Mouse (Mus musculus) midbrain, embryonic 10.5 days (tissue): ENCODE measurements around the gene Defb39. TPM values are rescaled to one million over a fixed set of nuclear protein-coding genes. Genes with fewer than 3 reads are reported as not detected.

ENCODE experiments used
- DNase-seq: peaks from one replicate; pipeline ENCODE4 v3.0.0-alpha.2; 2017; ENCODE audit warnings: low spot score
- H3K27ac ChIP-seq: fragments of 300-500 bp; sonication (generic); replicated peaks from 2 replicates; pipeline ENCODE4 v1.5.1; 2016; ENCODE audit warnings: mild to moderate bottlenecking
- H3K27me3 ChIP-seq: fragments of 300-500 bp; sonication (generic); 2 replicates; pipeline ENCODE4 v1.6.1; 2016; ENCODE audit warnings: low read depth, mild to moderate bottlenecking; ENCODE audit not compliant: poor library complexity, severe bottlenecking
- H3K36me3 ChIP-seq: fragments of 300-500 bp; sonication (generic); 2 replicates; pipeline ENCODE4 v1.6.1; 2016; ENCODE audit warnings: mild to moderate bottlenecking, moderate library complexity
- H3K4me1 ChIP-seq: fragments of 300-500 bp; sonication (generic); 2 replicates; pipeline ENCODE4 v1.6.1; 2016
- H3K4me3 ChIP-seq: fragments of 300-500 bp; sonication (generic); 2 replicates; pipeline ENCODE4 v1.5.1; 2016; ENCODE audit warnings: mild to moderate bottlenecking, moderate library complexity
- H3K9me3 ChIP-seq: fragments of 300-500 bp; sonication (generic); replicated peaks from 2 replicates; pipeline ENCODE4 v1.6.1; 2016; ENCODE audit warnings: mild to moderate bottlenecking
- WGBS: fragments of 180-500 bp; shearing (Covaris S2); methylation state at CpG from one replicate; pipeline ENCODE4 v1.1.7; 2016; 5-methylcytosine and 5-hydroxymethylcytosine counted together
- polyA plus RNA-seq: library from polyadenylated mRNA; unstranded; fragments of >200 nt; fragmentation: Nextera tagmentation; extraction: Ambion mirVana; gene quantifications from 2 replicates; pipeline ENCODE4 v1.2.1, GENCODE M21; 2016

The Defb39 gene
- not detected in 2 replicates for polyA plus RNA-seq

DNA sequence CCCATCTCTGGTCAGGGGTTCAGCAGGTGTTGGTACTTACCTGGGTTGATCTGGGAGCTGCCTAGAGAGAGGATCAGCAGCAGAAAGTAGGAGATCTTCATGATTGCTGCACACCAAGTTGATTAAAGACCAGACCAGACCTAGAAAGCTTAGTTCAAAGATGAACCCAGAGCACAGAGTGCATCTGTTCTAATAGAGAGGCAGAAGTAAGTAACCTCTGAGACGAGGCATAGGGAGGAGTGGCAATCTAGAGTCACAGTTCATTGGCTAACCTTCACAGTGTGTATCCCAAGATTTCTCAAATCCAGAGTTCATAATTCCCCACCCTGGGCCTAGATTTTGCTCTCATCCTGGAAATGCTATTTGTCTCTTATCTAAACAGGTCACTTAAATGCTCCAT lies at the start of gene Defb39:
Gene Defb39 (minus strand): TSS at position 101 of the 400 bp plus-strand sequence.
- Histone ChIP-seq H3K27ac (no peak within 1 kb of the TSS), H3K36me3 (no peaks in the 10 kb centered on the region), H3K27me3 (no peaks in the 10 kb centered on the region), H3K9me3 (peaks cover 27% of the 10 kb centered on the region), H3K4me1 (no peaks in the 10 kb centered on the region), H3K4me3 (no peak within 1 kb of the TSS)
- WGBS = 80% methylated on average over 1 of the region's 1 CpGs
- no peak for DNase-seq

DNA sequence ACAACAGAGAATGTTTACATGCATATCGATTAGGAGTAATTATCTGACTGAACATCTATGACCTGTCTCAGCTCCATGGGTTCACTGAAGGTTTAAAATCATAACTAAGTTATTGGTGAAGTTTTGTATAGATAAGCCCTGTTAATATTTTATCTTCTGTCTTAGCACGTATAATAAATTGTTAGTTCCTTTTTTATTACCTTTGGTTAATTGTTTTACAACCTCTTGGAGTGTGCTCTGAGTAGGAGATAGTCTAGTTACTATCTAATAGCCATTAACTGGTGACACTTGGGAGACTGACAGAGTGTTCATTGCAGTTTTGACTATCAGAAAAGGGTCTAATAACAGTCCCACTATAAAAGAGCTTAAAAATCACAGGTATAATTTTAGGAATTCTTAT lies 1.4 kb upstream of the Defb39 start:
- DNase-seq = no peak
- H3K9me3 ChIP-seq = peaks cover 26% of the 10 kb centered on the region
- no peaks in the 10 kb centered on the region for H3K36me3 ChIP-seq
- no peaks in the 10 kb centered on the region for H3K27me3 ChIP-seq
- no peak overlapping the region for H3K27ac ChIP-seq
- H3K4me1 ChIP-seq = no peaks in the 10 kb centered on the region
- no peak overlapping the region for H3K4me3 ChIP-seq
- WGBS = 78% methylated on average over 2 of the region's 2 CpGs

DNA sequence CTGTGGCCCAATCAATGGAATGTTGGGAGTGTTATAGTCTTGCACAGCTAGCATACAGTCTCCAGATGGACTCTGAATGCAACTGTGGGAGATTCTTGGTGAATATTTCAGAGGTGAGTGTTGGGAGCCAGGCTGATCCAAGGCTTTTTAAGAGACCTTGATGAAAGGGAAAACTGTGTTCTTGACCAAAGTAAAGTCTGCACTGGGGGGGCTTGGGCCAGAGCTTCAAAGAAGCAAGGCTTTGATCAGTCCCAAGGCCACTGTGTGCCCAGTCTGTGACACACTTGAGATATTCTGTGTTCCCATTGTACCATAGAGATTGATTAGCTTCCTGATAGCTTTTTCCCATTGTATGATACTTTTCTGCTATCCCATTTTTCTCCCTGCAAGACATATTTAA lies 1.7 kb downstream of the Defb39 start:
- Histone ChIP-seq H3K4me1 (no peaks in the 10 kb centered on the region), H3K36me3 (no peaks in the 10 kb centered on the region), H3K27me3 (no peaks in the 10 kb centered on the region), H3K4me3 (no peak overlapping the region), H3K9me3 (peaks cover 27% of the 10 kb centered on the region), H3K27ac (no peak overlapping the region)
- DNase-seq = no peak

DNA sequence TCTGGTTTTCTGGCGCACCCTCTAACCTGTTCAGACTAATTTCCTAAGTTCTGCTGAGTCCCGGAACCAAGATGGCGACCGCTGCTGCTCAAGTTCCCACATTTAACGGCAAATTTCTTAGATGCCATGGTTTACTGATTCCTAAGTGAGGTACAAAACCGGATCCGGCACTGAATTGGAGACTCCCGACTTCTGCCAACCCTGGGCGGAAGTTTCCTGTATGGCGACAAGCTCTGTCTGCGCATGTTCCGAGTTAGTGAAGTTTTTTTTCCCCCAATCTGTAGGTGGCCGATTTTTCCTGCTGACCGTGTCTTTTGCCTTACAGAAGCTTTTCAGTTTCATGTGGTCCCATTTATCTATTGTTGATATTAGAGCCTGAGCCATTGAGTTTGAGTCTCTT lies 19.4 kb downstream of the Defb39 start:
- no peak overlapping the region for H3K4me3 ChIP-seq
- no peak for DNase-seq
- no peaks in the 10 kb centered on the region for H3K4me1 ChIP-seq
- H3K27me3 ChIP-seq = no peaks in the 10 kb centered on the region
- H3K9me3 ChIP-seq = peaks cover 24% of the 10 kb centered on the region; the same call in 1 of the 2 replicates
- WGBS = 93% methylated on average over 14 of the region's 14 CpGs
- no peak overlapping the region for H3K27ac ChIP-seq
- H3K36me3 ChIP-seq = no peaks in the 10 kb centered on the region

GRCm38 (mm10) chr8:19026466-19026865 lies 38.1 kb downstream of the Defb39 start, which contains the start of gene Defb38:
TSS of gene Defb38 (minus strand) at chr8:19026566.
- H3K36me3 ChIP-seq = no peaks in the 10 kb centered on the region
- no peaks in the 10 kb centered on the region for H3K27me3 ChIP-seq
- H3K27ac ChIP-seq = no peak within 1 kb of the TSS
- no peak within 1 kb of the TSS for H3K4me3 ChIP-seq
- no peaks in the 10 kb centered on the region for H3K4me1 ChIP-seq
- peaks cover 4% of the 10 kb centered on the region for H3K9me3 ChIP-seq
- 84% methylated on average over 1 of the region's 1 CpGs for WGBS
- DNase-seq = no peak

Other genes starting within 250 kb of the Defb39 start
- not detected in 2 replicates for gene Defb40, start 86.6 kb downstream of the Defb39 start, polyA plus RNA-seq
- not detected in 2 replicates for gene Defb37, start 73.8 kb downstream of the Defb39 start, polyA plus RNA-seq
- gene Defb38, start 38.2 kb downstream of the Defb39 start, polyA plus RNA-seq = not detected in 2 replicates
- gene Defb12, start 50.0 kb upstream of the Defb39 start, polyA plus RNA-seq = not detected in 2 replicates
- not detected in 2 replicates for gene Defb34, start 58.9 kb upstream of the Defb39 start, polyA plus RNA-seq
- not detected in 2 replicates for gene Gm45826, start 76.0 kb upstream of the Defb39 start, polyA plus RNA-seq
- gene Defb14, start 129.5 kb upstream of the Defb39 start, polyA plus RNA-seq = not detected in 2 replicates
- not detected in 2 replicates for gene Defb4, start 133.9 kb upstream of the Defb39 start, polyA plus RNA-seq
- gene Defb6, start 160.7 kb upstream of the Defb39 start, polyA plus RNA-seq = not detected in 2 replicates
- gene Defb46, start 175.1 kb upstream of the Defb39 start, polyA plus RNA-seq = not detected in 2 replicates
- not detected in 2 replicates for gene Defb5, start 182.8 kb upstream of the Defb39 start, polyA plus RNA-seq
- not detected in 2 replicates for gene Defb3, start 228.6 kb upstream of the Defb39 start, polyA plus RNA-seq